Mouse (Mus musculus): ENCODE measurements around the gene Gm29776.
A peak's percentile ranks its signal among the peaks of the same experiment; 100 is the strongest.

Gm29776 gene

GRCm38 (mm10) chr14:54686522-54687143 is 12.0 kb downstream of the Gm29776 start, which contains the start of gene Acin1:
Gene Acin1, minus strand, starts transcription at chr14:54686931.
- TF ChIP-seq GATA4 (IDR thresholded peaks at IDR 0.05; ENCODE audit: insufficient replicate concordance, low read length), result no peak

- TF ChIP-seq GATA4 (IDR thresholded peaks at IDR 0.05; ENCODE audit: insufficient replicate concordance, low read length), result peak; percentile 77; the same call in 1 of the 2 replicates
These were observed 12.5 kb downstream of the Gm29776 start, which contains the start of gene 1700123O20Rik for GRCm38 (mm10) chr14:54686063-54686521. Gene 1700123O20Rik, plus strand, starts transcription at chr14:54686216.

- TF ChIP-seq GATA4 (IDR thresholded peaks at IDR 0.05; ENCODE audit: insufficient replicate concordance, low read length), result no peak
These were observed 13.2 kb downstream of the Gm29776 start for GRCm38 (mm10) chr14:54685471-54685870.

- no peak for TF ChIP-seq GATA4 (IDR thresholded peaks at IDR 0.05; ENCODE audit: insufficient replicate concordance, low read length)
These were observed 16.2 kb downstream of the Gm29776 start for GRCm38 (mm10) chr14:54682396-54682795.

GRCm38 (mm10) chr14:54678657-54679304 is 19.9 kb downstream of the Gm29776 start:
- TF ChIP-seq GATA4 (IDR thresholded peaks at IDR 0.05; ENCODE audit: insufficient replicate concordance, low read length), result no peak

- TF ChIP-seq GATA4 (IDR thresholded peaks at IDR 0.05; ENCODE audit: insufficient replicate concordance, low read length), result no peak
These were observed 22.3 kb downstream of the Gm29776 start for GRCm38 (mm10) chr14:54676290-54676689.

- TF ChIP-seq GATA4 (IDR thresholded peaks at IDR 0.05; ENCODE audit: insufficient replicate concordance, low read length), result no peak
These were observed 24.3 kb downstream of the Gm29776 start for GRCm38 (mm10) chr14:54674317-54674716.

- TF ChIP-seq GATA4 (IDR thresholded peaks at IDR 0.05; ENCODE audit: insufficient replicate concordance, low read length), result no peak
These were observed 29.3 kb downstream of the Gm29776 start for GRCm38 (mm10) chr14:54669381-54669780.

GRCm38 (mm10) chr14:54664477-54665222 is 34.0 kb downstream of the Gm29776 start:
- TF ChIP-seq GATA4 (IDR thresholded peaks at IDR 0.05; ENCODE audit: insufficient replicate concordance, low read length), result no peak

- no peak for TF ChIP-seq GATA4 (IDR thresholded peaks at IDR 0.05; ENCODE audit: insufficient replicate concordance, low read length)
These were observed 38.6 kb downstream of the Gm29776 start for GRCm38 (mm10) chr14:54660009-54660408.

GRCm38 (mm10) chr14:54653496-54653895 is 45.1 kb downstream of the Gm29776 start:
- TF ChIP-seq GATA4 (IDR thresholded peaks at IDR 0.05; ENCODE audit: insufficient replicate concordance, low read length), result no peak; the same call in 1 of the 2 replicates

- no peak for TF ChIP-seq GATA4 (IDR thresholded peaks at IDR 0.05; ENCODE audit: insufficient replicate concordance, low read length)
These were observed 45.8 kb downstream of the Gm29776 start for GRCm38 (mm10) chr14:54652787-54653186.

GRCm38 (mm10) chr14:54651556-54651955 is 47.1 kb downstream of the Gm29776 start:
- no peak for TF ChIP-seq GATA4 (IDR thresholded peaks at IDR 0.05; ENCODE audit: insufficient replicate concordance, low read length)

GRCm38 (mm10) chr14:54650621-54651454 is 47.8 kb downstream of the Gm29776 start:
- TF ChIP-seq GATA4 (IDR thresholded peaks at IDR 0.05; ENCODE audit: insufficient replicate concordance, low read length), result no peak

GRCm38 (mm10) chr14:54647900-54648299 is 50.7 kb downstream of the Gm29776 start:
- no peak for TF ChIP-seq GATA4 (IDR thresholded peaks at IDR 0.05; ENCODE audit: insufficient replicate concordance, low read length)

All from liver, adult (tissue).